Mouse (Mus musculus) kidney, embryonic 14.5 days (tissue): Measurements from ENCODE around the gene Ttyh2. TPM values are rescaled to one million over a fixed set of nuclear protein-coding genes. Genes with fewer than 3 reads are reported as not detected.

ENCODE experiments used
- ATAC-seq: fragments of 200-750 bp; cut with Nextera tagmentation; 2 replicates; pipeline ENCODE4 v1.8.0; 2017; ENCODE audit warnings: moderate number of reproducible peaks, mild to moderate bottlenecking, moderate TSS enrichment, moderate library complexity; ENCODE audit not compliant: low FRiP score, low TSS enrichment
- H3K27ac ChIP-seq: fragments of 300-500 bp; sonication (generic); 2 replicates; pipeline ENCODE4 v1.5.1; 2014; ENCODE audit warnings: low read depth, mild to moderate bottlenecking, low read length, moderate library complexity, mixed read lengths
- H3K27me3 ChIP-seq: fragments of 300-500 bp; sonication (generic); 2 replicates; pipeline ENCODE4 v1.6.1; 2014; ENCODE audit warnings: mild to moderate bottlenecking, low read length; ENCODE audit not compliant: control insufficient read depth, insufficient read depth
- H3K36me3 ChIP-seq: fragments of 300-500 bp; sonication (generic); 2 replicates; pipeline ENCODE4 v1.6.1; 2014; ENCODE audit warnings: low read length, mixed read lengths; ENCODE audit not compliant: control insufficient read depth, insufficient read depth
- H3K4me1 ChIP-seq: fragments of 300-500 bp; sonication (generic); 2 replicates; pipeline ENCODE4 v1.6.1; 2014; ENCODE audit warnings: low read length, mixed read lengths; ENCODE audit not compliant: control insufficient read depth, insufficient read depth
- H3K4me2 ChIP-seq: fragments of 300-500 bp; sonication (generic); replicated peaks from 2 replicates; pipeline ENCODE4 v1.6.1; 2014; ENCODE audit warnings: low read depth, mild to moderate bottlenecking, low read length
- H3K4me3 ChIP-seq: fragments of 300-500 bp; sonication (generic); 2 replicates; pipeline ENCODE4 v1.5.1; 2014; ENCODE audit warnings: mild to moderate bottlenecking, low read length
- H3K9ac ChIP-seq: fragments of 300-500 bp; sonication (generic); 2 replicates; pipeline ENCODE4 v1.6.1; 2014; ENCODE audit warnings: low read depth, mild to moderate bottlenecking, low read length, moderate library complexity
- H3K9me3 ChIP-seq: fragments of 300-500 bp; sonication (generic); 2 replicates; pipeline ENCODE4 v1.6.1; 2016; ENCODE audit warnings: low read length; ENCODE audit not compliant: control insufficient read depth
- WGBS: fragments of 180-500 bp; shearing (Covaris S2); extraction: QIAGEN DNeasy Blood & Tissue Kit; methylation state at CpG from one replicate; pipeline ENCODE4 v1.1.7; 2014; 5-methylcytosine and 5-hydroxymethylcytosine counted together
- polyA plus RNA-seq: library from polyadenylated mRNA; unstranded; fragments of >200 nt; fragmentation: Nextera tagmentation; extraction: Ambion mirVana; gene quantifications from 2 replicates; pipeline ENCODE4 v1.2.1, GENCODE M21; 2014

Ttyh2 gene
- polyA plus RNA-seq, 1 experiment from 2014 or later, result 10.4 TPM

DNA sequence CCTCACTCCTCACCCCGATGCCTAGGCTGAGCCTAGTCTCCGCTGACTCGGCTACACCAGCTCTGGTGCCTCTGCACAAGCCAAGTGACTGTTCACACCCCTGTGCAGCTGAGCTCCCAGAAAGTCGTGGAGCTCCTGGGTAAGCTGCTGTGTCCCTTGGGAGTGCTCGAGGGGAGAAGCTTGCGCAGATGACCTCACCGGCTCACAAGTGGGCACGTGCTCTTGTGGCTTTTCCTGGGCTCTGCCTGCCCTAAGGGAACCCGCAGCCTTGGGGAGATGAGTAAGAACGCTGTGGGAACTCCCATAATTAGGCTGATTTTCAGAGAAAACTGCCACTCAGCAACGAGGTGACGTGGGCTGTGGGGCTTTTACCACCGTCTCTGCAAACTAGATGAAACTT is 47.8 kb downstream of the Ttyh2 start:
- H3K27ac ChIP-seq, result no peak overlapping the region

DNA sequence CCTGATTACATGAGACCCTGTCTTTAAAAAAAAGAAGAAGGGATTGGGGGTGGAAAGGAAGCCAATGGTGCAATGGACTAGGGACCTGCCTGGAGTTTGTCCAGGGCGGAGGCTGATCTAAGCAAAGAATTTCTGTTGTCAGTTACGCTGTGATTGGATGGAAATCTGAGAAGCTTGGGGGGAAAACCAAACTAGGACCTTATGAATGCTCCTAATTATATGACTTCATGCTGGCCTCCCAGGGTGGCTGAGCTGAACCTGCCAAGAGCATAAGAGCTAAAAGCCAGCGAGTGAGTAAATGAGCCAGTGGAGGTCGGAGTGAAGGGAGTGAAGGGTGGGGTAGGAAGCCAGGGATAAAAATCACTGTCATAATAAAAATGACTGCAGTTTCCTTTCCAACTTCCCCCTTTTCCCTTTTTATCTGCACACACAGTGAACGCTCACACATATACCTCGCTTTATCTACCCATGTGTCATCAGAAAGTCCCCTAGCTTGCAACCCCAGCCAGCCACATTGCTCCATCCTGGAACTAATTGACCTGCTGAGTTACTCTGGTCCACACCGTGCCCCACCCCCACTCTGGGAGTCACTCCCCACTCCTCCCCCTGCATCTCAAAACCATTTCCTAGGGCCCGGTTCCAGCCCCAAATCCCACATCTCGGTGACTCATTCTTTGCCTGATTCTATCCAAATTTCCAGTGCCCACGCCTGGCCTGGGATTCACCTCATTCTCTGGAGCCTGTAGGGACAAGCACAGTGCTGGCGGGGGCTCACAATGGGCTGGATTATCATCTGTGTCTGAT is 49.8 kb downstream of the Ttyh2 start:
- Histone ChIP-seq H3K27ac (no peak overlapping the region; the same call in 1 of the 2 replicates), H3K4me2 (no peak overlapping the region)
- no peak for ATAC-seq

More for the DNA sequence above, 47.8 kb downstream of the Ttyh2 start:
- no peaks in the 10 kb centered on the region for H3K27me3 ChIP-seq
- 74% methylated on average over 13 of the region's 13 CpGs for WGBS
- H3K9ac ChIP-seq, result no peak overlapping the region
- 0 out of 2 replicates have a peak, but pooled peaks cover 9% of the 10 kb centered on the region for H3K4me1 ChIP-seq
- no peaks in the 10 kb centered on the region for H3K36me3 ChIP-seq
- no peak for ATAC-seq
- no peaks in the 10 kb centered on the region; the same call in 1 of the 2 replicates for H3K9me3 ChIP-seq
- no peak overlapping the region for H3K4me2 ChIP-seq
- H3K4me3 ChIP-seq, result no peak overlapping the region

DNA sequence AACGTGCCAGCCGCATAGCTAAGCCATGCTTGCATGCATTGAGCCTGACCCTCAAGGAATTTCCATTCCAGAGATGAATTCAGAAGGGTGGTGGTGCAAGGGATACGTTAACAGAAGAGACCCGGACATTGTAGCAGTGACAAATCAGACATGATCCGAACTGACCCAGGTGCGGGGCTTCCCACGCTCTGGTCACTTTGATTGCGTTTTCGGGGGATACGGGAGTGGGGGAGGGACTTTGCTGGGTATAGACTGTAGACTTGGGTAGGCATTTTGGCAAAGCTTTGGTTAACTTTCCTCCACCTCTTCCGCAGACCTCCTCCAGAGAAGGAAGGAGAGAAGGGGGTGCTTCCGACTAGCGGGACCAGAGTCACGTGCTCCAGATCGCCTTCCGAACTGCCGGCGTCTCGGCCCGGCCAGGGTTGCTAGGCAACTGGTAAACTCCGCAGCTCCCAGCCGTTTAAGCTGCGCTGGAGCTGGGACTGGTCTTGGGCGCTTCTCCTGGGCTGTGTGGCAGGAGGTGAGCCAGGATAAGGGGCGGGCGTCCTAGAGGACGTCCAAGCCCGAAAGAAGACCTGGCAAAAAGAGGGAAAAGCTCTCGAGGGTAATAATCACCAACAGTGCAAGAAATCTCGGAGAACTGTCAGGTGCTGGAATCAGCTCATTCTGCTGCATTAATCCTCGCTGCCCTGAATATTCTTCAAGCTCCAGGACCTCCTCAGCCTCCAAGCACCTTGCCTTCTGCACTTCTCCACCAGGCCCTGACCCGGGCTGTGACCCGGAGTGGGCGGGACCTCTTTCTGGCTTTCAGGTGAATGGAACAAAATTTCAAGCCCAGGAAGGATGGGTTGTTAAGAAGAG is 52.0 kb downstream of the Ttyh2 start, which contains the start of gene Dnaic2:
Dnaic2 (plus strand) TSS at position 444 of the 861 bp plus-strand sequence.
- peak within 1 kb of the TSS; percentile 63 for H3K4me2 ChIP-seq
- H3K4me3 ChIP-seq, result peak within 1 kb of the TSS; percentile 34
- 10% methylated on average over 34 of the region's 34 CpGs for WGBS
- H3K27ac ChIP-seq, result no peak within 1 kb of the TSS
- H3K9me3 ChIP-seq, result no peaks in the 10 kb centered on the region; the same call in 1 of the 2 replicates
- H3K9ac ChIP-seq, result peak within 1 kb of the TSS; percentile 40; the same call in 1 of the 2 replicates
- no peaks in the 10 kb centered on the region for H3K27me3 ChIP-seq
- H3K36me3 ChIP-seq, result no peaks in the 10 kb centered on the region
- ATAC-seq, result peak; percentile 86
- 0 out of 2 replicates have a peak, but pooled peaks cover 9% of the 10 kb centered on the region for H3K4me1 ChIP-seq

More for the DNA sequence above, 49.8 kb downstream of the Ttyh2 start:
- Histone ChIP-seq H3K9ac (no peak overlapping the region), H3K4me3 (no peak overlapping the region), H3K27me3 (no peaks in the 10 kb centered on the region), H3K9me3 (no peaks in the 10 kb centered on the region; the same call in 1 of the 2 replicates), H3K36me3 (no peaks in the 10 kb centered on the region), H3K4me1 (0 out of 2 replicates have a peak, but pooled peaks cover 9% of the 10 kb centered on the region)
- WGBS, result 54% methylated on average over 11 of the region's 11 CpGs

DNA sequence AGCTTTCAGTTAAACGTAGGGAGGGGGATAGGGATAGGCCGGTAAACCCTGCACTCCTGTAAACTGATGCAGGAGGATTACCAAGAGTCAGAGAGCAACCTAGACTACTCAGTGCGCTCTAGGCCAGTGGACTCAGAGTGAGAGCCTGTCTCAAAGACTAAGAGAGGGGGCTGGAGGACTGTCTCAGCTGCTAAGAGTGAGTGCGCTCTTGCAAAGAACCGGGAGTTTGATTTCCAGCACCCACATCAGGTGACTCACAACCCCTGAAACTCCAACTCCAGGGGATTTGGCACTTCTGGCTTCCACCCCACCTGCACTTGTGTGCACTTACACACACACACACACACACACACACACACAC is 52.6 kb downstream of the Ttyh2 start:
- Histone ChIP-seq H3K27ac (no peak overlapping the region), H3K9me3 (no peaks in the 10 kb centered on the region; the same call in 1 of the 2 replicates), H3K27me3 (no peaks in the 10 kb centered on the region), H3K4me3 (no peak overlapping the region), H3K36me3 (no peaks in the 10 kb centered on the region), H3K4me2 (peak overlapping the region; percentile 63), H3K9ac (no peak overlapping the region), H3K4me1 (0 out of 2 replicates have a peak, but pooled peaks cover 9% of the 10 kb centered on the region)
- 35% methylated on average over 5 of the region's 5 CpGs for whole genome bisulfite sequencing
- peak; percentile 18; the same call in 1 of the 2 replicates for ATAC-seq

DNA sequence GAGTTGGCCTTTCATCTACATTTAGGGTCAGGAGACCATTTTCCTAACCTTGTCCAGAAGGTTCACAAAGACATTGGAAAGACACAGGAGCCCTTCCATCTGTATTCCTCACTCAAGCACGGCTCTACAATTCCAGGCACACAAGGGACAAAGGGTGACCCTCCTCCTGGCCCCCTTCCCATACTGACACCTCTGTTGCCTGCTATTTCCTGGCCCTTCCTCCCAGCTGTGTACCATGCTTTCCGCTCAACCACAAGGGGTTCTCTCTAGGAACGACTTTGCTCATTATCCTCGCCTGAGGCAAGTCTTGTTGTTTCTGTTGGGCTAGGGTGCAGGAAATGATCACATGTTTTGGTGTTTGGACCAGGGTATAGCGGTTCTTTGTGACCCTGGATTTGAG is 53.1 kb downstream of the Ttyh2 start:
- ATAC-seq, result no peak
- Histone ChIP-seq H3K36me3 (no peaks in the 10 kb centered on the region), H3K9ac (no peak overlapping the region), H3K27me3 (no peaks in the 10 kb centered on the region), H3K4me3 (no peak overlapping the region), H3K4me2 (no peak overlapping the region), H3K27ac (no peak overlapping the region), H3K9me3 (no peaks in the 10 kb centered on the region; the same call in 1 of the 2 replicates), H3K4me1 (0 out of 2 replicates have a peak, but pooled peaks cover 9% of the 10 kb centered on the region)
- WGBS, result 43% methylated on average over 5 of the region's 5 CpGs

DNA sequence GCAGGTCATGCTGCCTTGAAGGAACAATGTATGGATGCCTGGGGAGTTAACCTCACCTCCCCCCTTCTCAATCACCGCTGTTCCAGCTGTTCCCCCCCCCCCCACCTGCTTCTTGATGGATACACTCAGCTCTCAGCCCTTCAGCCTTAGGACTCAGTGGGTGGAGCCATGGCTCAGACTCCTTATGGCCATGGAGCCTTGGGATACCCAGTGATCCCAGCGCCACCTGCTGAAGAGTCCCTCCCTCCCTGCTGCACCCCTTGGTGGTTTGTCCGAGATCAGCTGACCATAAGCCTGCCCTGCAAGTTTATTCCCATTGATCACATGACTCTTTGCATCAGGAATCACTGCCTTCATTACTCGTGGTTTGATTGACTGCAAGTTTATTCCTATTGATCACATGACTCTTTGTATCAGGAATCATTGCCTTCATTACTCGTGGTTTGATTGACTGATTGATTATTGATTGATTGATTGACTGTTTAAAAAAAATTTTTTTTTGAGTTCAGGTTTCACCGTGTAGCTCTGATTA is 54.7 kb downstream of the Ttyh2 start:
- no peak for ATAC-seq
- H3K4me3 ChIP-seq, result no peak overlapping the region
- 0 out of 2 replicates have a peak, but pooled peaks cover 9% of the 10 kb centered on the region for H3K4me1 ChIP-seq
- H3K27me3 ChIP-seq, result no peaks in the 10 kb centered on the region
- no peak overlapping the region for H3K9ac ChIP-seq
- no peaks in the 10 kb centered on the region; the same call in 1 of the 2 replicates for H3K9me3 ChIP-seq
- no peak overlapping the region for H3K4me2 ChIP-seq
- 45% methylated on average over 6 of the region's 6 CpGs for WGBS
- H3K36me3 ChIP-seq, result no peaks in the 10 kb centered on the region
- H3K27ac ChIP-seq, result no peak overlapping the region

DNA sequence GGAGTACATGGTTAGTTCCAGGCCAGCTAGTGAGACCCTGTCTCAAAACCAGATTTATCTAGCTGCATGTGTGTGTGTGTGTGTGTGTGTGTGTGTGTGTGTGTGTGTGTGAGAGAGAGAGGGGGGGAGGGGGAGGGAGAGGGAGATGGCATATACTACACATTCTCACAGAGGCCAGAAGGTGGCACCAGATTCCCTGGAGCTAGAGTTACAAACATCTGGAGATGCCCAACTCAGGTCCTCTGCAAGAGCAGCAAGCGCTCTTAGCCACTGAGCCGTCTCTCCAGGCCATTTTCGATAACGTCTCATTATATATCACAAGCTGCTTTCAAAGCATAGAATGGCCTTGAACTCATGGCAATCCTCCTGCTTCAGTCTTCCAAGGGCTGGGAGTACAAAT is 56.5 kb downstream of the Ttyh2 start:
- Histone ChIP-seq H3K9me3 (no peaks in the 10 kb centered on the region), H3K4me1 (0 out of 2 replicates have a peak, but pooled peaks cover 9% of the 10 kb centered on the region), H3K4me3 (no peak overlapping the region), H3K27ac (no peak overlapping the region), H3K27me3 (no peaks in the 10 kb centered on the region), H3K9ac (no peak overlapping the region), H3K36me3 (no peaks in the 10 kb centered on the region), H3K4me2 (no peak overlapping the region)
- WGBS, result 84% methylated on average over 4 of the region's 4 CpGs
- ATAC-seq, result no peak

DNA sequence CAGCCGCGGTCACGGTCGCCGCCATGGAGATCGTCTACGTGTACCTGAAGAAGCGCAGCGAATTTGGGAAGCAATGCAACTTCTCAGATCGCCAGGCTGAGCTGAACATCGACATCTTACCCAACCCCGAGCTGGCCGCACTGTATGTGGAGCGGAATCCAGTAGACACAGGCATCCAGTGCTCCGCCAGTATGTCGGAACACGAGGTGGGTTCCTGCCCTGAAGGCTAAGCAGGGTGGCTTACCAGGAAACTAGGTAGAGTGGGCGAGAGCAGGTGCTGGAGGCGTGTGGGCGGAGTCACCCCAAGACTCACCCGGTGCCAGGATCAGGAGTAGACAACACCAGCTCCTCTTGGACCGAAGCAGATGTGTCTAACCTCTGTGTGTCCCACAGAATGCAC is 57.7 kb downstream of the Ttyh2 start:
- WGBS, result 77% methylated on average over 22 of the region's 22 CpGs
- H3K27me3 ChIP-seq, result no peaks in the 10 kb centered on the region
- no peaks in the 10 kb centered on the region for H3K4me1 ChIP-seq
- H3K9ac ChIP-seq, result no peak overlapping the region
- H3K27ac ChIP-seq, result no peak overlapping the region
- ATAC-seq, result no peak
- H3K36me3 ChIP-seq, result no peaks in the 10 kb centered on the region
- no peak overlapping the region for H3K4me2 ChIP-seq
- no peak overlapping the region for H3K4me3 ChIP-seq
- no peaks in the 10 kb centered on the region for H3K9me3 ChIP-seq
